Mouse (Mus musculus) spleen, adult 2 months (tissue): ENCODE data around the gene Lsg1. TPM values are rescaled to one million over a fixed set of nuclear protein-coding genes. Genes with fewer than 3 reads are reported as not detected.

ENCODE experiments used
- DNase-seq, 2 experiments: peaks; one replicate each; pipeline versions ENCODE4 v3.0.0 to v3.0.0-alpha.2; 2012 to 2021; ENCODE audit warnings: low spot score in 2 of 2, low read depth in 1 of 2
- H3K27ac ChIP-seq: fragments of 200-500 bp; 2 replicates; pipeline ENCODE4 v1.5.1; 2012; ENCODE audit warnings: low read length, inconsistent platforms; ENCODE audit not compliant: insufficient read depth
- H3K27me3 ChIP-seq: fragments of 200-500 bp; 2 replicates; pipeline ENCODE4 v1.6.1; 2012; ENCODE audit warnings: mild to moderate bottlenecking, moderate library complexity, low read length, inconsistent platforms; ENCODE audit not compliant: control insufficient read depth, insufficient read depth
- H3K36me3 ChIP-seq: fragments of 200-500 bp; 2 replicates; pipeline ENCODE4 v1.6.1; 2012; ENCODE audit warnings: mild to moderate bottlenecking, low read length, inconsistent platforms; ENCODE audit not compliant: control insufficient read depth, insufficient read depth
- H3K4me1 ChIP-seq: fragments of 200-500 bp; 2 replicates; pipeline ENCODE4 v1.6.1; 2011; ENCODE audit warnings: inconsistent platforms; ENCODE audit not compliant: control insufficient read depth, insufficient read depth, insufficient read length
- H3K4me3 ChIP-seq: fragments of 200-500 bp; 2 replicates; pipeline ENCODE4 v1.5.1; 2011; ENCODE audit warnings: mild to moderate bottlenecking, inconsistent platforms; ENCODE audit not compliant: insufficient read depth, insufficient read length; ENCODE audit errors: extremely low read depth
- CTCF ChIP-seq: fragments of 200-500 bp; IDR thresholded peaks from 2 replicates; pipeline ENCODE4 v1.5.1; 2011; ENCODE audit warnings: mild to moderate bottlenecking, inconsistent platforms; ENCODE audit not compliant: insufficient read depth, insufficient read length, insufficient replicate concordance; ENCODE audit errors: extremely low read depth
- POLR2A ChIP-seq: fragments of 200-500 bp; IDR thresholded peaks from 2 replicates; pipeline ENCODE4 v1.6.1; 2011; ENCODE audit warnings: low read depth, low read length, inconsistent platforms
- WGBS: fragments of 180-500 bp; shearing (Covaris S2); methylation state at CpG from one replicate; pipeline ENCODE4 v1.1.7; 2018; 5-methylcytosine and 5-hydroxymethylcytosine counted together
- polyA plus RNA-seq: library from polyadenylated mRNA; depleted of rRNA; stranded (reverse); fragments of >200 nt; gene quantifications from 2 replicates; pipeline ENCODE4 v1.2.3, GENCODE M21; 2012

Lsg1 gene
- polyA plus RNA-seq, 1 experiment = 9.6 TPM

GRCm38 (mm10) chr16:30605528-30605927 lies 18.1 kb upstream of the Lsg1 start:
- peak overlapping the region; percentile 44 for H3K27ac ChIP-seq
- DNase-seq = no peak
- peaks cover 12% of the 10 kb centered on the region for H3K36me3 ChIP-seq
- H3K4me1 ChIP-seq = peaks cover 37% of the 10 kb centered on the region
- 67% methylated on average over 6 of the region's 6 CpGs for WGBS
- no peak for TF ChIP-seq CTCF
- no peak for TF ChIP-seq POLR2A
- no peaks in the 10 kb centered on the region for H3K27me3 ChIP-seq
- H3K4me3 ChIP-seq = no peak overlapping the region

- H3K4me1 ChIP-seq = peaks cover 37% of the 10 kb centered on the region
- WGBS = 76% methylated on average over 7 of the region's 7 CpGs
- no peak for DNase-seq
- peaks cover 12% of the 10 kb centered on the region for H3K36me3 ChIP-seq
- peak overlapping the region; percentile 66; the same call in 1 of the 2 replicates for H3K27ac ChIP-seq
- no peak overlapping the region for H3K4me3 ChIP-seq
- TF ChIP-seq POLR2A (no peak), CTCF (no peak)
- no peaks in the 10 kb centered on the region for H3K27me3 ChIP-seq
These were observed 17.4 kb upstream of the Lsg1 start for GRCm38 (mm10) chr16:30604807-30605137.

GRCm38 (mm10) chr16:30604061-30604806 lies 16.8 kb upstream of the Lsg1 start:
- WGBS = 81% methylated on average over 16 of the region's 16 CpGs
- Histone ChIP-seq H3K27me3 (no peaks in the 10 kb centered on the region), H3K27ac (peak overlapping the region; percentile 66; the same call in 1 of the 2 replicates), H3K36me3 (peaks cover 12% of the 10 kb centered on the region), H3K4me3 (no peak overlapping the region), H3K4me1 (peaks cover 37% of the 10 kb centered on the region)
- no peak for DNase-seq
- TF ChIP-seq POLR2A = no peak
- no peak for TF ChIP-seq CTCF

- TF ChIP-seq CTCF = no peak
- Histone ChIP-seq H3K27ac (peak overlapping the region; percentile 71), H3K4me3 (no peak overlapping the region), H3K4me1 (peaks cover 34% of the 10 kb centered on the region), H3K27me3 (no peaks in the 10 kb centered on the region), H3K36me3 (peaks cover 12% of the 10 kb centered on the region)
- DNase-seq = no peak
- WGBS = 51% methylated on average over 9 of the region's 9 CpGs
These were observed 16.1 kb upstream of the Lsg1 start for GRCm38 (mm10) chr16:30603531-30603842.

- Histone ChIP-seq H3K4me3 (peak overlapping the region; percentile 38; the same call in 1 of the 2 replicates), H3K27me3 (no peaks in the 10 kb centered on the region), H3K4me1 (peaks cover 29% of the 10 kb centered on the region), H3K36me3 (peaks cover 12% of the 10 kb centered on the region), H3K27ac (peak overlapping the region; percentile 71)
- WGBS = 18% methylated on average over 18 of the region's 18 CpGs
- no peak for TF ChIP-seq POLR2A
- DNase-seq = no peak
These were observed 15.5 kb upstream of the Lsg1 start for GRCm38 (mm10) chr16:30602684-30603530.

GRCm38 (mm10) chr16:30601946-30602345 lies 14.6 kb upstream of the Lsg1 start:
- WGBS = 24% methylated on average over 7 of the region's 7 CpGs

More at GRCm38 (mm10) chr16:30601946-30602345, 14.6 kb upstream of the Lsg1 start:
- Histone ChIP-seq H3K4me3 (peak overlapping the region; percentile 83), H3K36me3 (peaks cover 12% of the 10 kb centered on the region), H3K4me1 (peaks cover 24% of the 10 kb centered on the region), H3K27me3 (no peaks in the 10 kb centered on the region), H3K27ac (peak overlapping the region; percentile 97)
- no peak for DNase-seq
- no peak for TF ChIP-seq POLR2A
- TF ChIP-seq CTCF = no peak
